Mouse (Mus musculus) olfactory bulb, adult 2 months (tissue): ENCODE data around the gene Sec22a. TPM values are rescaled to one million over a fixed set of nuclear protein-coding genes. Genes with fewer than 3 reads are reported as not detected.

Experiments
- H3K27ac ChIP-seq: fragments of 200-500 bp; 2 replicates; pipeline ENCODE4 v1.5.1; 2012; ENCODE audit warnings: low read depth, low read length; ENCODE audit not compliant: insufficient read depth
- H3K4me1 ChIP-seq: fragments of 200-500 bp; 2 replicates; pipeline ENCODE4 v1.6.1; 2012; ENCODE audit warnings: low read length; ENCODE audit not compliant: control insufficient read depth, insufficient read depth
- H3K4me3 ChIP-seq: fragments of 200-500 bp; 2 replicates; pipeline ENCODE4 v1.5.1; 2012; ENCODE audit warnings: mild to moderate bottlenecking, low read depth, low read length, moderate library complexity; ENCODE audit not compliant: insufficient read depth
- CTCF ChIP-seq: fragments of 200-500 bp; IDR thresholded peaks from 2 replicates; pipeline ENCODE4 v1.5.1; 2012; ENCODE audit warnings: low read depth, mild to moderate bottlenecking, low read length, moderate library complexity; ENCODE audit not compliant: insufficient read depth
- POLR2A ChIP-seq: fragments of 200-500 bp; IDR thresholded peaks from 2 replicates; pipeline ENCODE4 v1.6.1; 2012; ENCODE audit warnings: mild to moderate bottlenecking, low read depth, low read length, moderate library complexity; ENCODE audit not compliant: insufficient read depth
- WGBS: fragments of 180-500 bp; shearing (Covaris S2); methylation state at CpG from one replicate; pipeline ENCODE4 v1.1.7; 2018; 5-methylcytosine and 5-hydroxymethylcytosine counted together
- polyA plus RNA-seq: library from polyadenylated mRNA; stranded (reverse); fragments of >200 nt; gene quantifications from 2 replicates; pipeline ENCODE4 v1.2.4, GENCODE M21; 2012; ENCODE audit warnings: low replicate concordance; ENCODE audit not compliant: missing spikeins, insufficient read depth, insufficient read length

Gene Sec22a
- polyA plus RNA-seq, 1 experiment = not detected

DNA sequence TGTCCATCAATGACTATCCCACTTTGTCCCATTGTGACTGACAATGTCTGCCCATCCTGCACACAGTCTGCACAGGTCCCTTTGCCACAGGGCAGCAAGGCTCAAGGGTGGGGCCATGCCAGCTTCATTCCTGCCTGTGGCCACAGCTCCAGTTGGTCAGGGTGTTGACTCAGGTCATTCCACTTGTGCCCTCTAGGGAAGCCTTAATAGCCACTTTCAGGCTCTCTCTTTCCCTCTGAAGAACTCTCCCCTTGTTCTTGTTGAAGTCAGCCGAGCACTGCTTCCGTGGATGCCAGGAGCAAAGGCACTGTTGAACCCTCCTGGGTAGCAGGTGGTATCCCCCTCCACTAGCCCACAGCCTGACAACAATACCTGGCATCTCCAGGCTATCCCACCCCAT, 81.3 kb downstream of the Sec22a start:
- Histone ChIP-seq H3K4me1 (no peaks in the 10 kb centered on the region), H3K4me3 (no peak overlapping the region), H3K27ac (no peak overlapping the region)
- WGBS = 88% methylated on average over 2 of the region's 2 CpGs
- TF ChIP-seq POLR2A = no peak
- no peak for TF ChIP-seq CTCF

DNA sequence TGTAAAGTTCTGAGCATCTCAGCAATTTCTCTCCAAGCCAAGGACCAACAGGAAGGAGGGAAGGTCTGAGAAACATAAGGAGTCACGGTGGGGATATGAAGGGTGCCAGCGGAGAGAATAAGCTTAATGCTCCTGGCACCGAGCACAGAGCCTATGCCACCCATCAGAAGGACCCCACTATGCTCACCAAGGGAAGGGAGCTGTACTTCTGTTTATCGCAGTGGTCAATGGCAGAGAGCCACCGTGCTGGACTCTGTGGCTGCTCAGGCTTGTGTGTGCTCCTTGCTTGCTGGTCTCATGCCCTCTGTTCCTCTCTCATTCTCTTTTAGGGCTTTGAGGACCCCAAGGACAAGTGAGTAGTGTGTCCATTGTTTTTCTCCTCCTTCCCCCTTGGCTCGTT, 85.6 kb downstream of the Sec22a start:
- peaks cover 5% of the 10 kb centered on the region; the same call in 1 of the 2 replicates for H3K4me1 ChIP-seq
- TF ChIP-seq CTCF (no peak), POLR2A (no peak)
- H3K27ac ChIP-seq = no peak overlapping the region
- WGBS = 79% methylated on average over 6 of the region's 6 CpGs
- no peak overlapping the region for H3K4me3 ChIP-seq

- WGBS = 64% methylated on average over 4 of the region's 4 CpGs
- Histone ChIP-seq H3K4me1 (peaks cover 5% of the 10 kb centered on the region; the same call in 1 of the 2 replicates), H3K4me3 (no peak overlapping the region), H3K27ac (no peak overlapping the region)
- no peak for TF ChIP-seq CTCF
- TF ChIP-seq POLR2A = no peak
Measured at GRCm38 (mm10) chr16:35272417-35272816, 91.3 kb downstream of the Sec22a start.

GRCm38 (mm10) chr16:35271572-35271971, 92.1 kb downstream of the Sec22a start:
- WGBS = 62% methylated on average over 4 of the region's 4 CpGs

GRCm38 (mm10) chr16:35270945-35271344, 92.8 kb downstream of the Sec22a start:
- Histone ChIP-seq H3K27ac (no peak overlapping the region), H3K4me3 (no peak overlapping the region), H3K4me1 (peaks cover 2% of the 10 kb centered on the region; the same call in 1 of the 2 replicates)
- WGBS = 76% methylated on average over 6 of the region's 6 CpGs
- TF ChIP-seq CTCF (no peak), POLR2A (no peak)

More at GRCm38 (mm10) chr16:35271572-35271971, 92.1 kb downstream of the Sec22a start:
- Histone ChIP-seq H3K4me3 (no peak overlapping the region), H3K27ac (no peak overlapping the region), H3K4me1 (peaks cover 5% of the 10 kb centered on the region; the same call in 1 of the 2 replicates)
- TF ChIP-seq POLR2A (no peak), CTCF (no peak)

DNA sequence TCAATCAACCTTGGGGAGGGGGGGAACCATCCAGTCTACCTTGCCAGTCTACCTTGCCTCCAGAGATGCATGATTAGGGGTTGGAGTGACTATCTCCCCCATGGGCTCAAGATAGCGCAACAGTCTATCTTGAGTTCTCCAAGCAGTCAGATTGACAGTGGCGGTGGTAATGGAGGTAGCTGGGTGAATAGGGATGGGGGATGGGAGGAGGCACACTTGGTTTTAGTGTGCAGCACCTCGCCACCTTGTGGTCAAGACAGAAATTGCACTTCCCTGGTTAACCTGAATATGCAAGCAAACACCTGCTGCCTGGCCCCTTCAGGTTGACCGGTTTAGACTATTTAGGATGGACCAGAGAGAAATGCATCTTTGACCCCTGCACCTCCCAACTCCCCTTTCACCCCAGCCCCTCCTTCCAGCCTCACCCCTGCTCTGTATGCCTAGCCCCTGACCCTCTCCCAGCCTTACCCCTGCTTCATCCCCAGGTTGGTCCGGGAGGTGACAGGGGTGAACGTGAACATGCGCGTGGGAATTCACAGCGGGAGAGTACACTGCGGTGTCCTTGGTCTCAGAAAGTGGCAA, 93.3 kb downstream of the Sec22a start:
- TF ChIP-seq POLR2A = no peak
- TF ChIP-seq CTCF = peak; percentile 60
- no peak overlapping the region for H3K27ac ChIP-seq
- WGBS = 37% methylated on average over 10 of the region's 10 CpGs
- H3K4me3 ChIP-seq = no peak overlapping the region
- H3K4me1 ChIP-seq = no peaks in the 10 kb centered on the region

Other genes starting within 250 kb of the Sec22a start
- not detected in 2 replicates for gene Adcy5, start 209.0 kb downstream of the Sec22a start, polyA plus RNA-seq
- gene Pdia5, start 127.0 kb upstream of the Sec22a start, polyA plus RNA-seq = not detected in 2 replicates
- not detected in 2 replicates for gene Sema5b, start 177.2 kb upstream of the Sec22a start, polyA plus RNA-seq